Mouse (Mus musculus) ZHBTc4 (cell line): ENCODE results near the gene Wasl.

Experiments
- DNase-seq: peaks from one replicate; pipeline ENCODE4 v3.0.0-alpha.2; 2011; ENCODE audit warnings: low read depth, low spot score

Gene Wasl

DNA sequence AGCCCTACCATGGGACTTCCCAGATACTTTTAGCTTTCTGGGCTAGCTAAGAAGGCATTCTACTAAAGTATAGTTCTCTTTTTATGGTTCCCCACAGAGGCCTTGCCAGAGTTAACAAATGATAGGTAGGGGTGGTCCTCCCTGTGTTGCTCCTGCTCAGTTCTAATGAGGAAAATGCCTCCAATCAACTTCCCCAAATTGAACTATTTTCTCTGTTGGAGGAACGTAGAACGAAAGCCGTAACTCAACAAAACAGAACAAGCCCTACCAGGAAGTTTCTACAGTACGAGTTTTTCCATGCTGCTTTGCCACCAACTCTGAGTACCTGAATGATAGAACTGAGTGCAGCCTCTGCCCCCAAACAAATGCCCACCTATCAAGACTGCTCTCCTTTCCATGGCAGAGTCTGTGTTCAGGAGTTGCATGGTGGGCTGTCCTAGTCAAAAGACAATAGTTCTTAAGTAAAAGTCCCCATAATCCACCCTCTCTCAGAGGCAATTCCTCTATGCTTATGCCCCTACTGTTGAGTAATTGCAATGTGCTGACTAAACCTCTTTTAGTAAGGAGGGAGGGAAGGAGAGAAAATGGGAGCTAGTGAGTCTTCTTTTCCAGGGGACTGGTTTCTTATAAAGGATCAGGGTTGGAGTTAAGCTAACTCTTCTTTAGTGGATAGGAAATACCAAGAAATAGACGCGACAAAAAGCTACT lies 19.3 kb downstream of the Wasl start:
- no peak for DNase-seq

DNA sequence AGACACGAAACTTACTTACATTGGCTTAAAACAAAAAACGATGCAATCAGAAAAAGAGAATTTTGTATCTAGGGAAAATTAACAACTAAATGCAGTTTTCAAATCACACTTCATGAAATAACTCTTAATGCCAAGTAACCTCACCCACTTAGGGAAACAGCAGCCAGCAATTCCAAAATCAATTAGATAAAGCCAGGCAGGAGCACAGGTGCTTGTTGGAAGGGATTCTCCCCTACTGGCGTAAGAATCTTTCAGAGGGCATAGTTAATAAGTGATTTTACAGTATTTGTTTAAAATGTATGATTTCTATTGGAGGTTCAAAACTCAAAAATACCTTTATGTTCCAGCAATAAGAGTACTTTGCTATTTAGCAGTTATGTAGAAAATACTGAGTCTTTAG lies 21.8 kb downstream of the Wasl start:
- DNase-seq = no peak

DNA sequence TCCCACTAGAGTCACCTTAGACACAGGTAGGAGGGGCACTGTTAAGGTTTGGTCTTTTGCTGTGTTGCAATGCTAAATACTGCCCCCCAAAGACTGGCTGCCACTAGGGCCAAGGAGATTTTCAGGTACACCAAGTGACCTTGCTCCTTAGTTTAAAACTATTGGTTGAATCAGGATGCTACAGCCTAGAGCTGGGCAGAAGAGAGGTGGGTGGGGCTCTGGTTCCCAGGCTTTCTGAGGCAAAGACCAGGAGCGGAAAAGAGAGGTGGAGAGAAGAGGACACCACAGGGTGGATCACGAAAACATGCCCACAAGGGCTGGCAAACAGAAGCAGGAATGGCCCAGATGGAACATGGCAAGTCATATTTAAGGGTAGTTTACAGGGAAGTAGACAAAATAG lies 22.6 kb downstream of the Wasl start:
- no peak for DNase-seq

DNA sequence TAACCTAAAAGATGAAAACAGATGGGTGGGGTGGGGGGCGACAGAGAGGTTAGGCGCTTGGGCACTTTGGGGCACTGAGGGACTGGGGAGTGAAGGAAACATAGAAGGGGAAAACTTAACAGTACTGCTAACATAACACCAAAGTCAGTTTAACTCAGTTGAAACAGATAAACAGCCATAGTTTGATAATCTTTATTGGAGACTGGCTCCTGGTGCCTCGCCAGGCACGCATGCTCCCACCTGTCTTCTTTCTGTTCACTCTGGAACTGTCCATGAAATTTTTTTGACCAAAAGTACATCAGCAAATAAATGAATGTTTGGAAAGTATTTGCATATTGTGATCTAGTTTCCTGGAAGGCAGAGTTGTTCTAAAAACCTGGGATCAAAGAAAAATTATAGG lies 23.5 kb downstream of the Wasl start:
- DNase-seq = no peak

DNA sequence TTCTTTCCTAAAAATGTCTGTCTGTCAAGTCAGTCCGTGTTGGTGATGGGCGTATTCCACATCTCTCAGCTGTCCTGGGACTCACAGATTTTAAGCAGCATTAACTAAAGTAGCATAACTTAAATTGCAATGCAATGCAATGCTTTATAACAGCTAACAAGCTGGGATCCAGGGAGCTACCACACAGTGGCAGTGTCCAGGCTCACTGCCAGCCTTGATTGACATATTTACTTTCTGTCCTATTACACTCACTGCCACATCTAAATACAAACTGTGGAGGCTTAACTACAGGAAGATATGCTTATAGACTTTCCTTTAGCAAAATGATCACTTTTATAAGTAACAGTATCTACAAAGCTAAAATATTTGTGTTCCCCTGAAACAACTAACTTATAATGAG lies 29.0 kb downstream of the Wasl start:
- no peak for DNase-seq

DNA sequence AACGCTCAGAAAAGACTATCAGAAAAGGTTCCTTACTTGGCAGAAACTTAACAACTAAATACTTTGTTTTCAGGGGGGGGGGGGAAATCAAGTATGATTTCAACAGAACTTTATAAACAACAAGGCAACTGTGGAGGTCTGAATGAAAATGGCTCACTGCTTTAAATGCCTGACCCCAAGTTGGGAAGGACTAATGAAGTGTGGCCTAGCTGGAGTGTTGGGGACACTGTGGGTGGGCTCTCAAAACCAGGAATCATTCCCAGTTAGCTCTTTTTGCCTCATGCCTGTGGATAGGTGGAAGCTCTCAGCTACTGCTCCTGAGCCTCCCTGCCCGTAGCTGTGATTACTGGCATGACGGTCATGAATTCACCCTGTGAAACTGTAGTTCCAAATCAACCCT lies 30.7 kb downstream of the Wasl start:
- no peak for DNase-seq

GRCm38 (mm10) chr6:24632061-24632460 lies 32.7 kb downstream of the Wasl start:
- no peak for DNase-seq

- no peak for DNase-seq
Measured at GRCm38 (mm10) chr6:24628499-24628898, 36.3 kb downstream of the Wasl start.

GRCm38 (mm10) chr6:24627586-24628030 lies 37.2 kb downstream of the Wasl start:
- DNase-seq = peak; percentile 71

GRCm38 (mm10) chr6:24622098-24622497 lies 42.7 kb downstream of the Wasl start:
- DNase-seq = peak; percentile 77

DNA sequence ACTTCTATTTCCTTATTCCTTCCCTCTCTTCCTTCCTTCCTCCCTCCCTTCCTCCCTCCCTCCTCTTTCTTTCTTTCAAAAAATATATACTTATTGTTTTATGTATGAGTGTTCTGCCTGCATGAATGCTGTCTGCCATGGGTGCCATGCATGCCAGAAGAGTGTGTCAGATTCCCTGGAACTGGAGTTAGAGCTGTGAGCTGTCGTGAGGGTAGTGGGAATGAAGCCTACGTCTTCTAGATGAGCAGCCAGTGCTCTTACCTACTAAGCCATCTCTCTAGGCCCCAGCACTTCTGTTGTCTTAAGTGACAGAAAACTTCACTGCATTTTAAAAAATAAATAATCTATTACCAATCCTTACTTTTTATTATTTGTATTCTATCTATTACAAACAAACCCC lies 43.9 kb downstream of the Wasl start:
- DNase-seq = no peak

- no peak for DNase-seq
Measured at GRCm38 (mm10) chr6:24619285-24620045, 45.3 kb downstream of the Wasl start.

DNA sequence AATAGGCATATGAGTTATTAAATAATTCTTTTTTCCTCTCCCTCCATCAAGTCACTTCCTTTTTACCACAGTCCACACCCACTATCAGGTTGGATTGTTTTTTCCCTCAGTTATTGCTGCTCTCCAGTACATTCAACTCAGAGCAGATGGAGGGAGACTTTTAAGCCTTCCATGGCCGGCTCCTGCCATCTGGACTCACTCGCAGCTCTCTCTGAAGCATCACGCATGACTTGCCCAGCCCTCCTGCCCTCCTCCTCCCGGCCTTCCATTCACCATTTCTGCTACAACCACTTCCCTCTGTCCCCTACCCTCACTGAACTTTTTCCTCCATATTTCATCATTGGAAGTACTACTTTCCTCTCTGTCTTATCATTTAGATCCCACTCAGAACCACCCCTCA lies 48.1 kb downstream of the Wasl start:
- no peak for DNase-seq

- no peak for DNase-seq
Measured at GRCm38 (mm10) chr6:24613918-24614317, 50.9 kb downstream of the Wasl start.

DNA sequence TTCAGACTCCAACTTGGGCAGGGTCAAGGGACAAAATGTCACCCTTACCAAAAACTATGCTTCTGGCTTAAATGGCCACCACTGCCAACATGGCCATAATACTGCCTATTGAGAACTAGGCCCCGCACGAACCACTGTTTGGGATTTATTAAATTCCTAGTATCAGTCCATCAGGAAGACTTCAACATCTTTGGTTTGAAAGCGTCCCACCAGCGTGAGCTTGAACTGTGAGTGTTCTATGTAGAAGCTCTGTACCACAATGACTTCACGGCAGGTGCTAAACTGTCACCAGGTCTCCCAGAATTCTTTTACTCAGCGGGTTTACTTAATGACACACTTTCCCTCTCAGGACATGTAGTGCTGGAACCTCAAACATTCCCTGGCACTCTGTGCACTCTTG lies 51.5 kb downstream of the Wasl start:
- DNase-seq = no peak

GRCm38 (mm10) chr6:24612074-24612755 lies 52.6 kb downstream of the Wasl start:
- no peak for DNase-seq

DNA sequence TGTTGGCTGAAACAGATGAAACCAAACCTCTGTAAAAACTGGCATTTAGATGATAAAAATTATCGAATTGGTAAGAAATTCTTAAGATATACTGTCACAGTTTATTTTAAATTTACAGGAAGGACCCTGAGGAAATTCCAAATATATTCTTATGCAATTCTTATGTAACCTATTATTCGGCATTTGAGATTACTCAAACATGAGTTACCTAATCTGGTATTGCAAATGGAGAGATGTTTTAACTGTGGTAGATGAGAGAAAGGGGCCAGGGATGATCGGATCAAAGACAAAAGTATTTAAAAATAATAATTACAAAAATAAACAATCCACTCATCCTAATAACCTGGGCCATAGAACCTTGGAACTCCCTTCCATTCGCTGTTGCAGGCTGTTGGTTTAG lies 54.5 kb downstream of the Wasl start:
- DNase-seq = no peak

GRCm38 (mm10) chr6:24609531-24609930 lies 55.3 kb downstream of the Wasl start:
- DNase-seq = no peak

DNA sequence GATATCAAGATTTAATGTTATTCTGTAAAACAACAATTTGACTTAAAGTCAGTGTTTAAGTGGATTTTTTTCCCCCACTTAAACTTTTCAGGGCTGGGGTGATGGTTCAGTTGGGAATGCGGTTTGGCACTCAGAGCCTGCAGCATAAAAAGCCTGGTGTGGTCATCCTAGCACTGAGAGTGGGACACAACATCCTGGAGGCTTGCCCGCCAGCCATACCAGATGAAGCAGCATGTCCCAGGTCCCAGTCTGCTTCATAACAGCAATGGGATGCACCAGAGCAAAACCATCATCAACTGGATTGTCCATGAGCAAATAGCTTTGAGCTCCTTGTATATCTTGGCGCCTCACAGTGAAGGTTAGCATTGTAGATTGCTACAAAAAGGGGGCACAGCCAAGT lies 56.1 kb downstream of the Wasl start:
- no peak for DNase-seq

DNA sequence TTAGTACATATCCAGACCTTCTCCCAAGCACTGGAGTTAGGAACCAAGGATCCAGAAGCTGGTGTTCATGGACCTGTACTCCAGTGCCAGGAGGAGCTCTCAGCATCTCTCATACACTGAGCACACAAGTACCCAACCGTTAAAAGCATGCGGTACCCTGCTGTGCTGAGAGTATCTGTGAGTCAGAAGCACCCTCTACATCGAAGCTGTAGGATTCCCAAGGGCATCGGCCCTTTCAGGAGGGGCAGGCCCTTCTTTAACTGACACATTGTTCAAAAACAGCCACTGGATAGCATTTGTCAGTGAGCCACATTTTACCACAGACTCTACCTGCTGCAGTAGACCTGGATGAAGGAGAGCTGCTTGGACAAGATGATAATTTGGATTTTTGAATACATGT lies 56.7 kb downstream of the Wasl start:
- DNase-seq = peak; percentile 39

- DNase-seq = no peak
Measured at GRCm38 (mm10) chr6:24607531-24607930, 57.3 kb downstream of the Wasl start.

DNA sequence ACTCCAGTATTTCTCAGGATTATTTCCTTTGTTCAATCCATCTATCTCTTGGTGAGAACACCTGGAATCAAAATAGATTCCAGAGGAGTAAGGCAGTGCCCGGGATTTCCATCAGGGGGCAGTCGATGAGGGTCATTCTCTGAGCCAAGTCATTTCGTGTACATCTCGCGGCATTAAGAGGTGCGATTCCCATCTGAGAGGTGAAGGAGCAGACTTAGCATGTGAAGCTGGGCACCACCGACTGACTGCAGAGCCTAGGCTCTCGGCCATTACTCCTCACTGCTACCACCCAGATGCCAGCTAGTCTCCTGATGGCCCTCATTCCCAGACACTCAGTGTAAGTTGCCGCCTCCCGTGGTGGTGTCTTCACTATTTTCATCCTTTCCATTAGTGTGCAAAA lies 58.3 kb downstream of the Wasl start:
- peak; percentile 14 for DNase-seq

DNA sequence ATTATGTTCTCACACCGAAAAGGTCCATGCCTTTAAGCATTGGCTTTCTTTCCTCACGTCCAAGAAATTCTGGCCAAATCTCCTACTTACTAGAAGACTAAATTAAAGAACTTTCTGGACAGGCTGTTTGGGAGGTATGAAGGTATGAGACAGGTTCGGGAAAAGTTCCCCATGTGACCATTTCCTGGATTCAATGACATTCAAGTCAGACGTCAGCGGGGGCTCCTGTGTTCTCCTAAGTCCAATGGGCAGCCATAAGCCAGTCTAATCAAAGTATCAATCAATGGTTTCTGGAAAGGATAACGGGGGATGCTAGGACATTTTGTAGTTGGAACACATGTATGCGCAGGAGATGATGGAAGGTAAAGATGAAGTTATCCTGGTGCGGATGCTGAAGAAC lies 59.2 kb downstream of the Wasl start:
- DNase-seq = no peak
